Mouse (Mus musculus) embryonic facial prominence, embryonic 14.5 days (tissue): Measurements from ENCODE around the gene Eif4e1b. TPM values are rescaled to one million over a fixed set of nuclear protein-coding genes. Genes with fewer than 3 reads are reported as not detected.
"Not testable (repeated sequence)": the region's sequence is repeated elsewhere in the genome, so short reads cannot be mapped to it uniquely, and the experiment has no call there.

Experiments used
- ATAC-seq: fragments of 200-750 bp; cut with Nextera tagmentation; 2 replicates; pipeline ENCODE4 v1.8.0; 2017; ENCODE audit warnings: low read depth, moderate number of reproducible peaks, moderate TSS enrichment
- DNase-seq: peaks from one replicate; pipeline ENCODE4 v3.0.0-alpha.2; 2015; ENCODE audit warnings: low spot score
- H3K27ac ChIP-seq: fragments of 300-500 bp; sonication (generic); replicated peaks from 2 replicates; pipeline ENCODE4 v1.5.1; 2014; ENCODE audit warnings: low read depth, mild to moderate bottlenecking, low read length, moderate library complexity
- H3K27me3 ChIP-seq: fragments of 300-500 bp; sonication (generic); replicated peaks from 2 replicates; pipeline ENCODE4 v1.6.1; 2014; ENCODE audit warnings: low read length; ENCODE audit not compliant: control insufficient read depth, insufficient read depth
- H3K36me3 ChIP-seq: fragments of 300-500 bp; sonication (generic); 2 replicates; pipeline ENCODE4 v1.6.1; 2014; ENCODE audit warnings: low read length, mixed read lengths; ENCODE audit not compliant: control insufficient read depth, insufficient read depth
- H3K4me1 ChIP-seq: fragments of 300-500 bp; sonication (generic); 2 replicates; pipeline ENCODE4 v1.6.1; 2014; ENCODE audit warnings: antibody characterized with exemption, low read length; ENCODE audit not compliant: control insufficient read depth, insufficient read depth
- H3K4me2 ChIP-seq: fragments of 300-500 bp; sonication (generic); 2 replicates; pipeline ENCODE4 v1.6.1; 2014; ENCODE audit warnings: low read depth, mild to moderate bottlenecking, low read length, moderate library complexity, mixed read lengths
- H3K4me3 ChIP-seq: fragments of 300-500 bp; sonication (generic); 2 replicates; pipeline ENCODE4 v1.5.1; 2014; ENCODE audit warnings: low read depth, mild to moderate bottlenecking, low read length
- H3K9ac ChIP-seq: fragments of 300-500 bp; sonication (generic); 2 replicates; pipeline ENCODE4 v1.6.1; 2014; ENCODE audit warnings: low read depth, mild to moderate bottlenecking, low read length, moderate library complexity, mixed read lengths
- H3K9me3 ChIP-seq: fragments of 300-500 bp; sonication (generic); 2 replicates; pipeline ENCODE4 v1.6.1; 2016; ENCODE audit warnings: low read length; ENCODE audit not compliant: control insufficient read depth
- WGBS: fragments of 180-500 bp; shearing (Covaris S2); extraction: QIAGEN DNeasy Blood & Tissue Kit; methylation state at CpG from one replicate; pipeline ENCODE4 v1.1.7; 2014; 5-methylcytosine and 5-hydroxymethylcytosine counted together
- polyA plus RNA-seq: library from polyadenylated mRNA; unstranded; fragments of >200 nt; fragmentation: Nextera tagmentation; extraction: Ambion mirVana; gene quantifications from 2 replicates; pipeline ENCODE4 v1.2.1, GENCODE M21; 2014

Gene Eif4e1b
- polyA plus RNA-seq, 1 experiment from 2014 or later: not detected

DNA sequence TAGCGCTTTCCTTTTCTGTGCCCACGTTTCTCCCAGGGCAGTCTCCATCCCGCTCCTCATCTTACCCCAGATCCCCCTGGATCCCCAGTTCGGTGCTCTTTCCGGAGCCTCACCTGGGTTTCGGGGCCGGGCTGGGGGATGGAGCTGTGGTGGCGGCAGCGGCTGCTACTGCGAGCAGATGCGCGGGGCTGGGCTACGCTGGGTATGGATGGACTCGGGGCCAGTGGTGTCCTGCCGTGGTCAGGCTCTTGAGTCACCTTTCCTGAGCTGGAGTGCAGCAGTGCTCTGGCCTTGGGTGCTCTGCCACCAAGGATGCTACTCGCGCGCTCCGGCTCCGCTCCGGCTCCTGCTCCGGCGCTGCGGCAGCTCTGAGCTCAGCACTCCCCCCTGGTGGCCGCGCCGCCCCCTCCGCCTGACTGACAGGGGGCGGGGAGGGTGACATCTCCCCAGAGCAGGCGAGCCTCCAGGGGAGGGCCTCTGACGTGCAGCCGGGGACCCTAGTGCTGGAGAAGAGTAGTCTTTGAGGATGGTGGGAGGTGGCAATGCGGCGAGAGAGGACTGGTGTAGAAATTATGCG lies 17.5 kb upstream of the Eif4e1b start, which contains the start of gene Sncb:
TSS of gene Sncb (minus strand) at position 404 of the 577 bp plus-strand sequence.
- WGBS: under 1% methylated on average over 35 of the region's 35 CpGs
- H3K36me3 ChIP-seq: no peaks in the 10 kb centered on the region
- peak; percentile 88 for ATAC-seq
- H3K9me3 ChIP-seq: no peaks in the 10 kb centered on the region
- peak within 1 kb of the TSS; percentile 53 for H3K4me2 ChIP-seq
- no peak within 1 kb of the TSS for H3K27ac ChIP-seq
- H3K4me1 ChIP-seq: peaks cover 10% of the 10 kb centered on the region
- peak within 1 kb of the TSS; percentile 30 for H3K9ac ChIP-seq
- H3K4me3 ChIP-seq: peak within 1 kb of the TSS; percentile 34
- DNase-seq: peak; percentile 20
- peaks cover 53% of the 10 kb centered on the region for H3K27me3 ChIP-seq

DNA sequence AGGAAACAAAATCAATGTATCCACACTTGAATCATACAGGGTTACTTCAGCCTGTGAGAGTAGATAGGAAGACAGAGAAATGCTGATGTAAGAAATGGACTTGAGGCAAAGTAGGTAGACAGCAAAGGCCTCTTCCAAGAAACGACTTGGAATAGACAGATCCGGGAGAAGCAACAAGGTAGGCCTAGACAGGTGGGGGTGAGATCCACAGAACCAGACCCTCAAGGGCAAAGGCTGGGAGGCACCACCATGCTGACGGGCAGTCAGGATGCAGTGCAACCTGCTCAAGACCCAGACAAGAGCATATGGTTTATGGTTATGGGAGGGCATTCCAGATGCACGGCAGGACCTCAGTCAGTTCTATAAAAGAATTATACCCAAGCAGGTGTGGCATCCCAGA lies 16.8 kb upstream of the Eif4e1b start:
- Histone ChIP-seq H3K4me1 (peaks cover 10% of the 10 kb centered on the region), H3K36me3 (no peaks in the 10 kb centered on the region), H3K9ac (no peak overlapping the region), H3K27me3 (peaks cover 53% of the 10 kb centered on the region), H3K4me2 (no peak overlapping the region), H3K4me3 (no peak overlapping the region), H3K9me3 (no peaks in the 10 kb centered on the region), H3K27ac (no peak overlapping the region)
- no peak for DNase-seq
- WGBS: 90% methylated on average over 4 of the region's 4 CpGs
- no peak for ATAC-seq

DNA sequence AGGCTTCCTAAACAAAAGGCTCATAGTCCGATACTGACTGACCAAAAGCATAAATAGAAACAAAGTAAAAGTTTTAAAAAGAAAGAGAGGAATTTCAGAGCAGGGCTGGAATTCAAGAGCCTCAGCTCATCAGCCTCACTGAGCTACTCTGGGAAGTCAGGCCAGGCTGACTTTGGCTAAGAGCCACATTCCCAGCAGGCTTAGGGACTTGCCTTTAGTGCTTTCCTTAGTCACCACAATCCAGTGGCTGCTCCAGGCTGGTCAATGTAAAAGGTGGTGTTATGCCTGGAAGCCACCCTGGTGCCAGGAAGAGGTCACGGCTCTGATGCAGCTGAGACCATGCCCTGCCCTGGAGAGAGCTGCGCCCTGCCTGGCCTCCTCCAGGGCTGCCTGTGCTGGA lies 3.2 kb upstream of the Eif4e1b start:
- Histone ChIP-seq H3K9me3 (no peaks in the 10 kb centered on the region), H3K9ac (no peak overlapping the region), H3K4me2 (no peak overlapping the region), H3K27me3 (no peaks in the 10 kb centered on the region), H3K36me3 (no peaks in the 10 kb centered on the region), H3K4me3 (no peak overlapping the region), H3K27ac (0 out of 2 replicates have a peak overlapping the region, but pooled peaks have one; percentile 21), H3K4me1 (no peaks in the 10 kb centered on the region)
- peak; percentile 64 for DNase-seq
- WGBS: 79% methylated on average over 3 of the region's 3 CpGs
- no peak; the same call in 1 of the 2 replicates for ATAC-seq

DNA sequence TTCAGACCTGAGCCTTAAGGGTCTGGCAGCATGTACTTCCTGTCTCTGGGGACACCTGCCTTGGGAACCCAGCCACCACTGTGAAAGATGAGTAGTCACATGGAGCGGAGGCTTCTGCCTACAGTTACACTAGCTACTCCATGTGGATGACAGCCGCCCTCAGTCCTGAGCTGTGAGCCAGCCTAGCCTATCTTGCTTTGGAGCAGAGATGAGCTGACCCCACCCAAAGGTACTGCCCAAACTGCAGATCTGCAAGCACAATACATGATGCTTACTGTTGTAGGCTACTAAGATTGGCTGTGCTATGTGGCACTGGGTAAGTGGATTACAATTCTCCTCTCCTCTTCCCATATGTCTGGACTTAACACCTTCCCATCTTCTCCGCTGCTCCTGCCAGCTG lies 2.7 kb upstream of the Eif4e1b start:
- no peaks in the 10 kb centered on the region for H3K36me3 ChIP-seq
- ATAC-seq: no peak
- no peak overlapping the region for H3K9ac ChIP-seq
- H3K4me3 ChIP-seq: no peak overlapping the region
- no peaks in the 10 kb centered on the region for H3K9me3 ChIP-seq
- DNase-seq: no peak
- 70% methylated on average over 3 of the region's 3 CpGs for WGBS
- no peaks in the 10 kb centered on the region for H3K27me3 ChIP-seq
- H3K4me1 ChIP-seq: no peaks in the 10 kb centered on the region
- H3K4me2 ChIP-seq: no peak overlapping the region
- 0 out of 2 replicates have a peak overlapping the region, but pooled peaks have one; percentile 21 for H3K27ac ChIP-seq

DNA sequence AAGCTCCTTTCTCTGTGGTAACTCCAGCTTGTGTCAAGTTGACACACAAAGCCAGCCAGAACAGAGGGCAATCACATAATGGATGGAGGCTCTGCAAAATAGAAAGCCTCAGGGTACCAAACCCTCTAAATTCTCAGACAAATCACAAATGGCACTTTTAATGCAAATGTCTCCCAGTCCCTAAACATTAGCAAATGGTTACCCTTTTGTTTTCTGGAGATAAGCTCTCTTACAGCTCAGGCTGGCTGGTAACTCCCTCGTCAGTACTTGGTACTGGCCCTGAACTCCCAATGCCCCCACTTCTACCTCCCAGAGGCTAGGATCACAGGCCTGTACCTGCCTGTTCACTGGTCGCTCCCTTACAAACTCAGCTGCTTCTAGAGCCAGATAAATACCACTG lies 563 bp upstream of the Eif4e1b start:
- ATAC-seq (no peak), DNase-seq (no peak)
- WGBS: 52% methylated on average over 2 of the region's 2 CpGs
- Histone ChIP-seq H3K4me3 (no peak overlapping the region), H3K36me3 (no peaks in the 10 kb centered on the region), H3K27ac (no peak overlapping the region), H3K4me2 (no peak overlapping the region), H3K4me1 (no peaks in the 10 kb centered on the region), H3K27me3 (no peaks in the 10 kb centered on the region), H3K9ac (no peak overlapping the region), H3K9me3 (no peaks in the 10 kb centered on the region)

DNA sequence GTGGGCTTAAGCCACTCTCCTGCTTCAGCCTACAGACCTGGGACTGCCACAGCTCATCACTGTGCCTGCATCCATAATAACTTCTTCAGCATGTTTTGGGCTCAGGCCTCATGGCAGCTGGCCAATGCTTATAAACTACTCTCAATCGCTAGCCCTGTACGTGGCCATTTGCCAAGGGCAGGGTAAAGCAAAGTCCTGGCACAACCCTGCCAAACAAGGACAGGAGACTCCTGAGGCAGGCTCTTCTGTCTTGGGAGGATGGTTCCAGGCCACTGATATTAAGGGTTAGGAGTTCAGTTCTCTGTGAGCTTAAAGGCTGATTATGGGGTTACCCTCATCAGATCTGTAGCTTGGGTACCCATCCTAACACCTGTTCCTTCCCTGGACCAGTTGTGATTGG lies 3.8 kb downstream of the Eif4e1b start:
- ATAC-seq, H3K36me3 ChIP-seq, H3K4me2 ChIP-seq, H3K27ac ChIP-seq, H3K4me3 ChIP-seq, H3K9ac ChIP-seq, DNase-seq, H3K9me3 ChIP-seq: not testable (repeated sequence)
- Histone ChIP-seq H3K4me1 (peaks cover 13% of the 10 kb centered on the region), H3K27me3 (peaks cover 17% of the 10 kb centered on the region)
- 68% methylated on average over 2 of the region's 2 CpGs for WGBS

DNA sequence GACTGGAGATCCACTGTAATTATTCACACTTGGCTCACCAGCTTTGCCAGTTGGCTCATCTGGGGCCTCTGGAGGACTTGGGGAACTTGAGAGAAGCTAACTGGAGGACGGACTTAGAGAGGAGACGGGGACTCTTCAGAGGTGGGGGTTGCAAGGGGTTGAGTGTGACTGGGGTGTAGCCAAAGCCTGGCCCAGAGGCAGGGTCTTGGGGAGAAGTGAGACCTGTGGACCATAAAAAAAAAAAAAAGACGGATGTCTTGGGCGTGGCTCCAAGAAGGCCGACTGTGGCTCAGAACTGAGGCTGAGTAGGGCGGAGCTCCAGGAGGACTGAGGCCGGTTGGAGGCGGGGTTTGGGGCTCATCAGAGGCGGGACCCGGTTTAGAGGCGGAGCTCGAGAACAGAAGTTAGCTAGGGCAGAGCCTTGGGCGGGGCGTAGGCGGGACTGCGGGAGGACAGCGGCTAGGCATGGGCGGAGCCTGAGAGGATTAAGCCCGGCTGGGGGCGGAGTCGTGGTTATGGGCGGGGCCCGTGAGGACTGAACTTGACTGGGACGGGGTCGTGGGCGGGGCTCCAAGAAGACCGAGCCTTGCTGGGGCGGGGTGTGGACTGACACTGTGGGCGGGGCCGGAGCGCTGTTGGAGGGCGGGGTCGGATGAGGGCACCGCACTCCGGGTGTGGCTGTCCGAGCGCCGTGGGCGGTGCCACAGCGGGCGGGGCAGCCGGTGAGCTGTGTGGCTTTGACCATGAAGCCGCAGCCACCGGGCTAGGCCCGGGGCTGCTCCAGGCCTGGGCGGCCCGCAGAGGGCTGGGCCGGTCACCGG lies 5.2 kb downstream of the Eif4e1b start, which contains the start of gene Tspan17:
TSS of gene Tspan17 (plus strand) at position 638 of the 821 bp plus-strand sequence.
- H3K4me3 ChIP-seq: peak within 1 kb of the TSS; percentile 60
- no peaks in the 10 kb centered on the region for H3K9me3 ChIP-seq
- WGBS: 5% methylated on average over 21 of the region's 49 CpGs
- H3K4me1 ChIP-seq: peaks cover 13% of the 10 kb centered on the region
- H3K36me3 ChIP-seq: no peaks in the 10 kb centered on the region
- no peak within 1 kb of the TSS for H3K27ac ChIP-seq
- H3K9ac ChIP-seq: peak within 1 kb of the TSS; percentile 58
- H3K27me3 ChIP-seq: peaks cover 17% of the 10 kb centered on the region
- peak; percentile 85 for ATAC-seq
- H3K4me2 ChIP-seq: peak within 1 kb of the TSS; percentile 99
- DNase-seq: peak; percentile 96

DNA sequence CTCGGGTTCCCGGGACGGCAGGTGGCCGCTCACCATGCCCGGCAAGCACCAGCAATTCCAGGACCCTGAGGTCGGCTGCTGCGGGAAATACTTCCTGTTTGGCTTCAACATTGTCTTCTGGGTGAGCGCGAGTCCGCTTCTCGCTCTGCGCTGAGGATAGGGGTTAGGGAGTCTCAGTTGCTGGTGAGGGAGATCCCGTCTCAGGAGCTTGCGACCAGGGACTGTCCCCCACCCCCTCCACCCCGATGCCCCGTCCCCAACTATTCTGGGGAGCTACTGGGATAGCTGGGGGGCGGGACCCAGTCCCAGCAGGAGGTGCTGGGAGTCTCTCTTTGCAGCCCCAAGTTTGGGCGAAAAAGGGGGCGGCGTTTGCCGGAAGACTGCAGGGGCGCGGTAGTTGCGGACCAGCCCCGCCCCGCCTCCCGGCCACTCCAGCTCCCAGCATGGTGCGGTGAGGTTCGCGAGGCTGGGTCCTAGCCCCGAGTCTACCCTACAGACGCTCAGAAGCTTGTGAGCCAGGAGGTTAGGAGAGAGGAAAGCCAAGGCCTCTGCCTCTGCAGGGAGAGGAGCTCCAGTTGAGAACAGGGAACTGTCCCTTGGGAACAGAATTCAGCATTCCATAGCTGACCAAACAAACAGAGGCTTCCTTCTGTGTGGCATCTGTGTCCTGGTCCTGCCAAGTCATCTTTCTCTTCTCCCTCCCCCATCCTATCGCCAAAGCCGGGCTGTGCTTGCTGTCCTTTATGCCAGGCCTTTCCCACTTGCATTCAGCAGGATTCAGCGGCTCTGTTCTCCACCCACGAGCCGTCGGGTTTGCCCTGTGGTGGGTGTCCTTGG lies 6.0 kb downstream of the Eif4e1b start:
- Histone ChIP-seq H3K9me3 (no peaks in the 10 kb centered on the region), H3K4me2 (peak overlapping the region; percentile 99), H3K9ac (peak overlapping the region; percentile 58), H3K27ac (no peak overlapping the region), H3K36me3 (no peaks in the 10 kb centered on the region), H3K4me3 (peak overlapping the region; percentile 60), H3K27me3 (peaks cover 17% of the 10 kb centered on the region), H3K4me1 (peaks cover 13% of the 10 kb centered on the region)
- DNase-seq (peak; percentile 33), ATAC-seq (peak; percentile 48)
- WGBS: 2% methylated on average over 28 of the region's 38 CpGs
